Mouse (Mus musculus): ENCODE measurements around the gene Mtfr2. TPM values are rescaled to one million over a fixed set of nuclear protein-coding genes. Genes with fewer than 3 reads are reported as not detected.

Mtfr2 gene
- polyA plus RNA-seq, 1 experiment, result 6.3 TPM

DNA sequence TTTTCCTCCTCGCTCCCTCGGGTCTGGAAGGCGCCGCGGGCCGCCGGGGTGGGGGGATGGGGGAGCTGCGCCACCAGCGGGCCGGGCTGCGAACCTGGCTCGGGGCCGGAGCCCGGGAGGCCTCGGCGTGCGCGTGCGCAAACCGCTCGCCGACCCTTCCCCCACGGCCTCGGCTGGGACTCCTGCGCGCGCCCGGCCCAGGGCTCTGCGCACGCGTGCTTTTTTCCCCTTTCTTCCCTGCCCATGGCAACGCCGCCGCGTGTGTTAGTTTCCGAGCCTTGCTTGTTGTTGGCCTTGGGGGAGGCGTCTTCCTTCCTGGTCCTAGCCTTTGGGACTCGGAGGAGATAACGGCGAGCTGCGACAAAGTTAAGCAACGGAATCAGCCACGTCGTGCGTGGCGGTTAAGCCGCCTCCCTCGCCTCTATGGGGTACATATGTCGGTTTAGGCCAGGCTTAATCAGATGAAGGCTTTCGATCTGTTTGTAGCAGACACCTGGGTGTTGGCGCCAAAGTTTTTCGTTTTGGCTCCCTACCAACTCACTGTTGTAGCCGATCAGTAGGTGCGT lies 34.8 kb upstream of the Mtfr2 start:
- Histone ChIP-seq H3K4me3 (ENCODE audit: control insufficient read depth, insufficient read depth, low read length) (peak overlapping the region; percentile 72), H3K27me3 (ENCODE audit: control insufficient read depth, insufficient read depth, low read length) (no peaks in the 10 kb centered on the region), H3K4me1 (replicated peaks; ENCODE audit: control insufficient read depth, insufficient read depth, low read length) (peaks cover 4% of the 10 kb centered on the region; the same call in 1 of the 2 replicates), H3K36me3 (ENCODE audit: control insufficient read depth, insufficient read depth, low read length) (no peaks in the 10 kb centered on the region; the same call in 1 of the 2 replicates), H3K27ac (ENCODE audit: control insufficient read depth, insufficient read depth, low read length) (peak overlapping the region; percentile 86)
- under 1% methylated on average over 54 of the region's 54 CpGs for WGBS
- peak; percentile 91 for DNase-seq
- TF ChIP-seq POLR2A (IDR thresholded peaks at IDR 0.05; ENCODE audit: control insufficient read depth, extremely low read depth, insufficient read depth, low read length, poor library complexity) (no peak), CTCF (IDR thresholded peaks at IDR 0.05; ENCODE audit: borderline replicate concordance, control insufficient read depth, extremely low read depth, insufficient read depth, low read length, poor library complexity) (0 out of 2 replicates have a peak, but pooled peaks have one; percentile 29)

DNA sequence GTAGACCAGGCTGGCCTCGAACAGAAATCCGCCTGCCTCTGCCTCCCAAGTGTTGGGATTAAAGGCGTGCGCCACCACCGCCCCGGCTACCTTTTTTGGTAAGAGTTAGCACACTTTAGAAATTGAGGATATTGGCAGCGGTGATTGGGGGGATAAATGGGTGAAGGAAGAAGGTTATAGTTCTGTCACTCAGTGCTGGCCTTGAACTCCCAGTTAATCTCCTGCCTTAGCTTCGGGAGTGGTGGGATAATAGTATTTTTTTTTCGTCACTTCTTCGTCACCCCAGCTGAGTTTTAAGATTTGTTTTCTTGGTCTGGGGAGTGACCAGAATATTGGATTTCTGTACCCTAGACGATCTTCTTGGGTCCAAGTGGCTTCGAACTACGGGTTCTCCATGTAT lies 34.1 kb upstream of the Mtfr2 start:
- Histone ChIP-seq H3K36me3 (ENCODE audit: control insufficient read depth, insufficient read depth, low read length) (peaks cover 6% of the 10 kb centered on the region), H3K4me1 (replicated peaks; ENCODE audit: control insufficient read depth, insufficient read depth, low read length) (peaks cover 4% of the 10 kb centered on the region; the same call in 1 of the 2 replicates), H3K27ac (ENCODE audit: control insufficient read depth, insufficient read depth, low read length) (no peak overlapping the region), H3K27me3 (ENCODE audit: control insufficient read depth, insufficient read depth, low read length) (no peaks in the 10 kb centered on the region), H3K4me3 (ENCODE audit: control insufficient read depth, insufficient read depth, low read length) (peak overlapping the region; percentile 72)
- no peak for TF ChIP-seq CTCF (IDR thresholded peaks at IDR 0.05; ENCODE audit: borderline replicate concordance, control insufficient read depth, extremely low read depth, insufficient read depth, low read length, poor library complexity)
- TF ChIP-seq POLR2A (IDR thresholded peaks at IDR 0.05; ENCODE audit: control insufficient read depth, extremely low read depth, insufficient read depth, low read length, poor library complexity), result no peak
- DNase-seq, result peak; percentile 8
- WGBS, result 40% methylated on average over 13 of the region's 13 CpGs

DNA sequence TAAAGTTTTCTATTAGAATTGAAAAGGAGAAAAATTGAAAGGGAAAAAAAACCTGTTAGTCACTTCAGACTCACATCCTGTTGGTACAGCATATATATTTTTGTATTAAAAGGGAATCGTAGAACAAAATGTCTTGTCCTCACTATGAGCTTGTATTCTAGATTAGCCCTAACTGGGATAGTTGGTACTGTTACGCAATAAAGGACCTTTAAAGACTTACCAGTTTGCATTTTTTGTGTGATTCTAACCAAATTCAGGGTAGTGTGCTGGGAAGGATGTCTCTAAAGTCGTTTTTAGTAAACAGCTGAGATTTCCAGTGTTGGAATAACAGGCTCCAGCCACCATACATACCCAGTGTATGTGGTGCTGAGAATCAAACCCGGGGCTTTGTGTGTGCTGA lies 33.6 kb upstream of the Mtfr2 start:
- Histone ChIP-seq H3K36me3 (ENCODE audit: control insufficient read depth, insufficient read depth, low read length) (peaks cover 11% of the 10 kb centered on the region), H3K4me3 (ENCODE audit: control insufficient read depth, insufficient read depth, low read length) (no peak overlapping the region), H3K27me3 (ENCODE audit: control insufficient read depth, insufficient read depth, low read length) (no peaks in the 10 kb centered on the region), H3K27ac (ENCODE audit: control insufficient read depth, insufficient read depth, low read length) (no peak overlapping the region), H3K4me1 (replicated peaks; ENCODE audit: control insufficient read depth, insufficient read depth, low read length) (peaks cover 4% of the 10 kb centered on the region; the same call in 1 of the 2 replicates)
- TF ChIP-seq CTCF (IDR thresholded peaks at IDR 0.05; ENCODE audit: borderline replicate concordance, control insufficient read depth, extremely low read depth, insufficient read depth, low read length, poor library complexity), result no peak
- no peak for TF ChIP-seq POLR2A (IDR thresholded peaks at IDR 0.05; ENCODE audit: control insufficient read depth, extremely low read depth, insufficient read depth, low read length, poor library complexity)
- 45% methylated on average over 4 of the region's 4 CpGs for WGBS
- DNase-seq, result no peak

DNA sequence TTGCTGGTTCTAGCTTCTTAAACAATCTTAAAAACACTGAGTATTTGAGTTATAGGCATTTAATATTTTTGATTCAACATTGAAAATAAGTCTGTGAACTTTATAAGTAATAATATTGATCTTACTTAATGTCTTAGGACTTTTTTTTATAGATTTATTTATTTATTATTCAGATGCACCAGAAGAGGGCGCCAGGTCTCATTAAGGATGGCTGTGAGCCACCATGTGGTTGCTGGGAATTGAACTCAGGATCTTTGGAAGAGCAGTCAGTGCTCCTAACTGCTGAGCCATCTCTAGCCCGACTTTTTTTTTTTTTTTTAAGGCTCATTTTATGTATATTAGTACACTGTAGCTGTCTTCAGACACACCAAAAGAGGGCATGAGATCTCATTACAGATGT lies 32.8 kb upstream of the Mtfr2 start:
- WGBS, result 43% methylated on average over 2 of the region's 2 CpGs
- TF ChIP-seq POLR2A (IDR thresholded peaks at IDR 0.05; ENCODE audit: control insufficient read depth, extremely low read depth, insufficient read depth, low read length, poor library complexity) (no peak), CTCF (IDR thresholded peaks at IDR 0.05; ENCODE audit: borderline replicate concordance, control insufficient read depth, extremely low read depth, insufficient read depth, low read length, poor library complexity) (no peak)
- H3K4me3 ChIP-seq (ENCODE audit: control insufficient read depth, insufficient read depth, low read length), result no peak overlapping the region
- no peak for DNase-seq
- H3K36me3 ChIP-seq (ENCODE audit: control insufficient read depth, insufficient read depth, low read length), result peaks cover 17% of the 10 kb centered on the region
- peaks cover 4% of the 10 kb centered on the region; the same call in 1 of the 2 replicates for H3K4me1 ChIP-seq (replicated peaks; ENCODE audit: control insufficient read depth, insufficient read depth, low read length)
- no peak overlapping the region for H3K27ac ChIP-seq (ENCODE audit: control insufficient read depth, insufficient read depth, low read length)
- H3K27me3 ChIP-seq (ENCODE audit: control insufficient read depth, insufficient read depth, low read length), result no peaks in the 10 kb centered on the region

DNA sequence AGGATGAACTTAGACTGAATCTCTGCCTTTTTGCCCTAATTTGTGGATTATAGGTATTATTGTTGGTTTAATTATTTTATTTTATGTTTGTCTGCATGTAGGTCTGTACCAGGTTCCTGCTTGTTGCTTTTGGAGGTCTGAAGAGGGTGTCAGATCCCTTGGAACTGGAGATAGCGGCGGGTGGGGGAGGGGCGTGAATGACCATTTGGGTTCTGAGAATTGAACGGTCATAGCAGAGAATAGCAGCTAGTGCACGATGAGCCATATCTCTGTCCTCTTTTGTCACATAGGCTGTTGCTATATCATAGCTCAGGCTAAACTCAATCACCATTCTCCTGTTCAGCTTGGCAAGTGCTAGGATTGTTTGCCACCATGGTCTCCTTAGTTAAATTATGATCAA lies 30.1 kb upstream of the Mtfr2 start:
- no peak overlapping the region for H3K27ac ChIP-seq (ENCODE audit: control insufficient read depth, insufficient read depth, low read length)
- DNase-seq, result no peak
- WGBS, result 94% methylated on average over 5 of the region's 5 CpGs
- H3K4me1 ChIP-seq (replicated peaks; ENCODE audit: control insufficient read depth, insufficient read depth, low read length), result peaks cover 2% of the 10 kb centered on the region; the same call in 1 of the 2 replicates
- TF ChIP-seq POLR2A (IDR thresholded peaks at IDR 0.05; ENCODE audit: control insufficient read depth, extremely low read depth, insufficient read depth, low read length, poor library complexity) (no peak), CTCF (IDR thresholded peaks at IDR 0.05; ENCODE audit: borderline replicate concordance, control insufficient read depth, extremely low read depth, insufficient read depth, low read length, poor library complexity) (no peak)
- H3K36me3 ChIP-seq (ENCODE audit: control insufficient read depth, insufficient read depth, low read length), result peaks cover 30% of the 10 kb centered on the region
- no peak overlapping the region for H3K4me3 ChIP-seq (ENCODE audit: control insufficient read depth, insufficient read depth, low read length)
- no peaks in the 10 kb centered on the region for H3K27me3 ChIP-seq (ENCODE audit: control insufficient read depth, insufficient read depth, low read length)

DNA sequence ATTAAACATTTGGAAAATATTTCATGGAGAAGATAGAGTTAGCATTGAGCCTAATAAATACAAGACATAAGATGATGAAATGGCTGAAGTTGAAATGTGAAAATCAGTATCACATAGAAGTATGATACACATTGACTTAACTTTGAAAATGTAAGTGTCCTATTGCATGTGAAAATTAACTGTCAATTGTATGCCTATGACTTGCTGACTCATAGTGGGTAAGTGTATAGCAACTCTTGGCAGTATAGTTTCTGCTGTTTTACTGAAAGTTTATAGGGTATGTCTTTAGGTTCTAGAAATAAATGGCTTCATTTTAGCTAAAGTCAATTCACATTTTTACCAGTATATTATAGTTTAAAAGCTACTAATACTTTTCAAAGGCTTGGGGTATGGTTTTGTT lies 21.3 kb upstream of the Mtfr2 start:
- H3K27me3 ChIP-seq (ENCODE audit: control insufficient read depth, insufficient read depth, low read length), result no peaks in the 10 kb centered on the region
- no peak overlapping the region for H3K4me3 ChIP-seq (ENCODE audit: control insufficient read depth, insufficient read depth, low read length)
- peaks cover 98% of the 10 kb centered on the region for H3K36me3 ChIP-seq (ENCODE audit: control insufficient read depth, insufficient read depth, low read length)
- no peak overlapping the region for H3K27ac ChIP-seq (ENCODE audit: control insufficient read depth, insufficient read depth, low read length)
- TF ChIP-seq POLR2A (IDR thresholded peaks at IDR 0.05; ENCODE audit: control insufficient read depth, extremely low read depth, insufficient read depth, low read length, poor library complexity) (no peak), CTCF (IDR thresholded peaks at IDR 0.05; ENCODE audit: borderline replicate concordance, control insufficient read depth, extremely low read depth, insufficient read depth, low read length, poor library complexity) (no peak)
- no peak for DNase-seq
- H3K4me1 ChIP-seq (replicated peaks; ENCODE audit: control insufficient read depth, insufficient read depth, low read length), result no peaks in the 10 kb centered on the region

DNA sequence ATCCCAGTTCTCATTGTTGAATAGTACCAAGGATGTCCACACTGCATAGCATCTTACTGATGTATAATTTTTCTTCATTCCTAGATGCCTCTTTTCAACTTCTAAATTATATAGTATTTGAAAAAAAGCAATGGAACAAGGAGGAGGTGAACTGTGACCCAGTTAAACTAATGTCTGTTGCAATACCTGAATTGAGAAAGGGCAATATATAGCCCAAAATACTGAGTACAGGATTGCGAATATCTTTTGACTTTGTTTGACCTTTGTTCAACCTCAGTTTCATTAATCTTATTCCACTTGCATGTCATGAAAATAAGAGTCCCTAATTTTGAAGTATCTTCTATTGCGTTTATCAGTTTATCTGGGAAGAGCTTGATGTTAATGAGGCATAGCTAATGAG lies 16.3 kb upstream of the Mtfr2 start:
- 95% methylated on average over 2 of the region's 2 CpGs for WGBS
- Histone ChIP-seq H3K4me3 (ENCODE audit: control insufficient read depth, insufficient read depth, low read length) (no peak overlapping the region), H3K27ac (ENCODE audit: control insufficient read depth, insufficient read depth, low read length) (no peak overlapping the region), H3K27me3 (ENCODE audit: control insufficient read depth, insufficient read depth, low read length) (no peaks in the 10 kb centered on the region), H3K4me1 (replicated peaks; ENCODE audit: control insufficient read depth, insufficient read depth, low read length) (no peaks in the 10 kb centered on the region), H3K36me3 (ENCODE audit: control insufficient read depth, insufficient read depth, low read length) (peaks cover 95% of the 10 kb centered on the region)
- no peak for DNase-seq
- TF ChIP-seq POLR2A (IDR thresholded peaks at IDR 0.05; ENCODE audit: control insufficient read depth, extremely low read depth, insufficient read depth, low read length, poor library complexity) (no peak), CTCF (IDR thresholded peaks at IDR 0.05; ENCODE audit: borderline replicate concordance, control insufficient read depth, extremely low read depth, insufficient read depth, low read length, poor library complexity) (no peak)
